Mouse (Mus musculus): Measurements from ENCODE around the gene Cog1. TPM values are rescaled to one million over a fixed set of nuclear protein-coding genes. Genes with fewer than 3 reads are reported as not detected.

Cog1 gene
- polyA plus RNA-seq, 1 experiment from 2014 or later: 37.7 TPM

DNA sequence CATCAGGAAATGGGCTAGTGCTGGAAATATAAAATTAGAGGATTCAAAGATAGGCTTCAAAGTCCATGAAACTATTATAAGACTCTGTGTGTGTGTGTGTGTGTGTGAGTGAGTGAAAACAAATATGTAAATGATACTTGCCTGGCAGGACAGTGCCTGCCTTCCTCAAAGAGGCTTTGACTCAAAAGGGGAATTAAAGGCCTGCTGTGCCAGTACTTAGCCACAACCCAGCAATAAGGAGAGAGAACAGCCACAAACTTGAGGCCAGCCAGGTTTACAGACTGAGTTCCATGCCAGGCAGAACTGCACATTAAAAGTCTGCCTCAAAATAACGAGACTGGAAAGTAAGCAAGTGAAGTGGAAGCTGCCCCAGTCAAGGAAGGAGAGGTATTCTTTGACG is 27.9 kb downstream of the Cog1 start:
- DNase-seq (ENCODE audit: low read depth, low spot score): no peak
- TF ChIP-seq CTCF (IDR thresholded peaks at IDR 0.05): no peak
- POLR2A ChIA-PET: no interaction called here
- no peaks in the 10 kb centered on the region for H3K27me3 ChIP-seq
- CTCF ChIA-PET: interaction anchor here (2.3 kb wide), 1 partner anchor 25 kb away, joined by 6 read pairs; no protein-coding TSS in a partner anchor
- ATAC-seq: no peak
- in situ Hi-C loops (cut with MboI; ENCODE audit: low pct_unique_long_range_greater_than_20kb): no loop called here

DNA sequence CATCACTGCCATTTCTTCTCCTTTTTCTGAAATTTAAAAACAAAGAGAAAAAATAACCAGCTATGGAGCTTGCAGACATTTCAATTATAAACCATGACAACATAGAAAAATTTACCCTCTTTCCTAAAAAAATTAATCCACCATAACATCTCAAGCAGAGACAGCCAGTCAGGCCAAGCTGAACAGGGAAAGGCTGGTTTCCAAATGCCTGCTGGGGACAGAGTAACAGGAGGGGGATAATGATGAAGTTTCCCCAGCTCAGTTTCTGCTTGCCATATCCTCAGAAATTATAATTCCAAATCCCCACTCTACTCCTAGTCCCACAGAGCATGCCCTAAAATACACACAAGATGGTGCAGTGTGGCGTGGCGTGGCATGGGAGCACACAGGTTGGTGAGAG is 28.4 kb downstream of the Cog1 start:
- in situ Hi-C loops (cut with MboI; ENCODE audit: low pct_unique_long_range_greater_than_20kb): no loop called here
- POLR2A ChIA-PET: interaction anchor here (0.8 kb wide), 1 partner anchor 33 kb away, joined by 3 read pairs; no protein-coding TSS in a partner anchor
- TF ChIP-seq CTCF (IDR thresholded peaks at IDR 0.05): no peak
- H3K27me3 ChIP-seq: no peaks in the 10 kb centered on the region
- CTCF ChIA-PET: interaction anchor here (0.9 to 2.3 kb wide), 2 partner anchors 17 to 26 kb away, joined by 3 to 6 read pairs; no protein-coding TSS in a partner anchor
- DNase-seq (ENCODE audit: low read depth, low spot score) (no peak), ATAC-seq (no peak)

DNA sequence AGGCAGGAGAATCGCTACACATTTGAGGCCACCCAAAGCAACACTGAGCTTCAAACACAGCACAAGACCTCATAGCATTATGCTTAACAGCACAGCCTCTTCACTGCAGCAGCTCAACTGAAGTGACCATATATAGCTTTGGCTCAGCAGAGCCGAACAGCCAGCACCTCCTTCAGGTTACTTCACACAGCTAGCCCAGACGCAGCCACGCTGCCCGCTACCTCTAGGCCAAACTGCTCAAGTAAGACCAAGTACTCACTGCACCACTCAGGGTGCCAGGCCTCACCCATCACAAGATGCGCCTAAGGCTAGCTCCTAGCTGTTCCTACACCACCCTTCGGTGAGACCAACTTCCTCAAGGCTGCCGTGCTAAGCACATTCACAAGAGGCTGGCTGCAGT is 29.4 kb downstream of the Cog1 start:
- no peak for DNase-seq (ENCODE audit: low read depth, low spot score)
- ChIA-PET CTCF (interaction anchor here (0.9 to 2.3 kb wide), 5 partner anchors 16 to 133 kb away, joined by 3 to 6 read pairs (median 3); partner anchors contain the start of gene Cog1), POLR2A (interaction anchor here (0.8 to 1.0 kb wide), 2 partner anchors 27 to 32 kb away, joined by 3 read pairs; no protein-coding TSS in a partner anchor)
- peak; percentile 22 for ATAC-seq
- H3K27me3 ChIP-seq: no peaks in the 10 kb centered on the region
- no peak for TF ChIP-seq CTCF (IDR thresholded peaks at IDR 0.05)
- in situ Hi-C loops (cut with MboI; ENCODE audit: low pct_unique_long_range_greater_than_20kb): no loop called here

DNA sequence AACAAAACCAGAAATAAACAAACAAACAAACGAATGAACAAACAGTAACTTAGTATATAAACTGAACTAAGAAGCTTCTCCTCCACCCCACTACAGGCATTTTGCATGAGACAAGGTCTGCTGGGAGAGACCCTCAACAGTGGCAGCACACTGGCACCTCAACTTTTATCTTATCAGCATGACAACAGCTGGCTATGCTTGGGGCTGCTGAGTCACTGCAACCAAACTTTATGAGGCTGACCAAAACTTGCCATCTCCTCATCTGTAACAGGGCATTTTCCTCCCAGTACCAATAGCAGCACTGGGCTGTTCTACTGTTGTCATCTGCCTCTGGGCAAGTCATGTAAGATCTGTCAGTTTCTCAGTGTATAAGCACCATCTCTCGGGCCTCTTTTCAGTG is 32.0 kb downstream of the Cog1 start:
- ChIA-PET CTCF (interaction anchor here (1.2 to 2.2 kb wide), 2 partner anchors 15 to 29 kb away, joined by 6 to 7 read pairs; no protein-coding TSS in a partner anchor), POLR2A (no interaction called here)
- no peaks in the 10 kb centered on the region for H3K27me3 ChIP-seq
- DNase-seq (ENCODE audit: low read depth, low spot score) (no peak), ATAC-seq (no peak)
- in situ Hi-C loops (cut with MboI; ENCODE audit: low pct_unique_long_range_greater_than_20kb): no loop called here
- no peak for TF ChIP-seq CTCF (IDR thresholded peaks at IDR 0.05)

DNA sequence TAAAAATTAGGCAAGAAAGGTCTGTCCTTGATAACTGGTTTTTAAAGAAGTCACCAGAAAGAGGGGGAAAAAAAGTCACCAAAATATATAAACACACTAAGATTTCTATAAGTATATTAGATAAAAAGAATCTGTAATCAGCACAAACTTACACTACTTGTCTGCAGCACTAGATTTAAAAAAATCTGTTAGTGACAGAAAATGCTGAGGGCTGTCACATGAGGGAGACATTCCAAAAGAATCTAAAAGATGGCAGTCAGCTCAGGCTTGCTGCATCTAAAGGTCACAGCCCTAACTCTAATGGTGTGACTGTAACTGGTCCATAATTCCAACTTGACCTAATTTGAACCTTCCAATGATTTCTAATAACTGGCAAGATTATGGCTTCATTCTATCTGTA is 33.0 kb downstream of the Cog1 start:
- TF ChIP-seq CTCF (IDR thresholded peaks at IDR 0.05): no peak
- CTCF ChIA-PET: interaction anchor here (2.2 kb wide), 1 partner anchor 30 kb away, joined by 6 read pairs; no protein-coding TSS in a partner anchor
- POLR2A ChIA-PET: no interaction called here

DNA sequence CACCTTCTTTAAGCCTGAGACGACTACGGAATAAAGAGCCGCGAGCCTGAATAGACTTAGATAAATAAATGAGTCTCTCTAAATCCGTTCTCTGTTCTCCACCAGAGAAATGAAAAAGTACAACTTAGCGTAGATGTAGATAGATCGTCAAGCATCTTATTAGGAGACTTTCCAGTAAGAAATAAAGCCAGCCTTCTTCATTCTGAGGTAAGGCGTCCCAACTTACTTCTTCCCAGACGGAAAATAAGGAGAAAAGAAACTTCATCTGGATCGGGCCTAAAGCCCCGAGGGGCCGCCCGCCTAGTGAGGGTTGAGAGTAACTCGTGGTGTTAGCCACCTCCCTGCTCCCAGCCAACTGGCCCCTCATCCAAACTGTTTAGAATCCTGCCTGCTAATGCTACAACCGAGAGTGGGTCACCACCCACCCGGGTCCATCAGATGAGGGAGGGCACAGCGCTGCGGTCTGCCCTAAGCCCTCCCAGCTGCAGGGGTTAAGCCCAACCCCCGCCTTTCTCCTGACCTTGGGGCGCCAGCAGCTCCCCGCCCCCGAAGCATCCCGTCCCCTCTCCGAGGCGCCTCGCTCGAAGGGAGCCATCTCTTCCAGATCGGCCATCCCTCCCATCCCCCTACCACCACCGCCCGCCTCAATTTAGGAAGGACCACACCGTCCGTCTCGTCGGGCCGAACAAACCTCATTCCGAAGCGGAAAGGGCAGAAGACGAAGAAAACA is 34.1 kb downstream of the Cog1 start:
- H3K27me3 ChIP-seq: no peaks in the 10 kb centered on the region

More for the DNA sequence above, 33.0 kb downstream of the Cog1 start:
- DNase-seq (ENCODE audit: low read depth, low spot score) (no peak), ATAC-seq (no peak)
- in situ Hi-C loops (cut with MboI; ENCODE audit: low pct_unique_long_range_greater_than_20kb): no loop called here
- no peaks in the 10 kb centered on the region for H3K27me3 ChIP-seq

DNA sequence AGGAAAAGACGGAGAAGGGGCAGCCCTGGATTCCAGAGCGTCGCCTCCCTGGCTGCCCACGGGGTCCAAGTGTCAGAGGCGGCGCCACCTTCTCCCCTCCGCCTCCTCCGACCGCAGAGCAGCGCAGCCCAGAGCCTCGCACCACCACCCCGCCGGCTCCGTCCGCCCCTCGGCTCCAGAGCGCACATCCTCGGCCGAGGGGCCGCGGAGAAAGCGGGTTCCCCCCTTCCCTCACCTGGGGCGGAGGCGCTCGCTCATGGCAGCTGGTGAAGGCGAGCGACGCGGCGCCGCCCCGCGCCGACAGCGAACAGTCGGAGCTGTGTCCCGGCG is 34.6 kb downstream of the Cog1 start:
- TF ChIP-seq CTCF (IDR thresholded peaks at IDR 0.05): no peak
- in situ Hi-C loops (cut with MboI; ENCODE audit: low pct_unique_long_range_greater_than_20kb): no loop called here
- ATAC-seq (peak; percentile 52), DNase-seq (ENCODE audit: low read depth, low spot score) (no peak)
- POLR2A ChIA-PET: no interaction called here
- CTCF ChIA-PET: no interaction called here
- no peaks in the 10 kb centered on the region for H3K27me3 ChIP-seq

More for the DNA sequence above, 34.1 kb downstream of the Cog1 start:
- in situ Hi-C loops (cut with MboI; ENCODE audit: low pct_unique_long_range_greater_than_20kb): no loop called here
- ChIA-PET POLR2A (no interaction called here), CTCF (no interaction called here)
- TF ChIP-seq CTCF (IDR thresholded peaks at IDR 0.05): no peak
- ATAC-seq: peak; percentile 41
- DNase-seq (ENCODE audit: low read depth, low spot score): no peak

DNA sequence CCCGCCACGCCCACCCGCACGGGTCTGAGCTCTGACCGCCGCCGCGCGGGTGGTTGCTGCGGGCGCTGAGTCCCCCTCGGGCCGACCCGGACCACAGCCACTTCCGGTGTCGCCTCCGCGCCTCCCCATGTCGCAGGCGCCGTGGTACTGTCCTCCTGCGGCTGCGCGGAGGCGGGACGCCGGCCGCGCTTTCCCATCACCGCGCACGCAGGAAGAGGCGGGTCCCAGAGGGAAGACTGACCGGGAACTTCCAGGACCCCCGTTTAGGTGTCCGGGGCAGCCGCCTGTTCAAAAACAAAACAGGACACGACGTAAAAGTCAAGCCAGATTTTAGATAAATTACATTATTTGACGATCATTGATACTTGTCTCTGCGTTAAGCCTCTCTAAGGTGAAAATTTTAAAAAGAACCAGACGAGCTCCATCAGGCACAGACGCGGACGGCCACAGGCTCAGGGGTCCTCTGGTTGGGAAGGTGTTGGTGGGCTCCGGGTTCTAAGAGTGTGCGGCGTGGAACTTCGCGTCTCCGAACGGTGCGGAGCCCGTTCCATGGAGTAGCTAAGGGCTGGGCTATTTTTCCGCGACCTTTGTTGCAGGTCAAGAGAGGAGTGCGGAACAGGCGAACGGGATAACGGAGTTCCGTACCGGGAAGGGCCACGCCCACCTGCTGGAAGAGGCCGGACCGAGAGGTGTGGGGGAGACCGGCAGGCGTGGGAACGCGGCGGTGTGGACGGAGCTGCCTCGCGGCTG is 35.2 kb downstream of the Cog1 start, which contains the start of the genes Fam104a and D11Wsu47e:
Gene Fam104a, minus strand, starts transcription at position 199 of the 750 bp plus-strand sequence.
Gene D11Wsu47e, plus strand, starts transcription at position 456 of the 750 bp plus-strand sequence.
- no peaks in the 10 kb centered on the region for H3K27me3 ChIP-seq
- POLR2A ChIA-PET: interaction anchor here (0.9 to 1.3 kb wide), 2 partner anchors 10 to 30 kb away, joined by 3 to 5 read pairs; no protein-coding TSS in a partner anchor
- CTCF ChIA-PET: no interaction called here
- no peak for TF ChIP-seq CTCF (IDR thresholded peaks at IDR 0.05)
- ATAC-seq (peak; percentile 91), DNase-seq (ENCODE audit: low read depth, low spot score) (peak; percentile 64)
- in situ Hi-C loops (cut with MboI; ENCODE audit: low pct_unique_long_range_greater_than_20kb): no loop called here

DNA sequence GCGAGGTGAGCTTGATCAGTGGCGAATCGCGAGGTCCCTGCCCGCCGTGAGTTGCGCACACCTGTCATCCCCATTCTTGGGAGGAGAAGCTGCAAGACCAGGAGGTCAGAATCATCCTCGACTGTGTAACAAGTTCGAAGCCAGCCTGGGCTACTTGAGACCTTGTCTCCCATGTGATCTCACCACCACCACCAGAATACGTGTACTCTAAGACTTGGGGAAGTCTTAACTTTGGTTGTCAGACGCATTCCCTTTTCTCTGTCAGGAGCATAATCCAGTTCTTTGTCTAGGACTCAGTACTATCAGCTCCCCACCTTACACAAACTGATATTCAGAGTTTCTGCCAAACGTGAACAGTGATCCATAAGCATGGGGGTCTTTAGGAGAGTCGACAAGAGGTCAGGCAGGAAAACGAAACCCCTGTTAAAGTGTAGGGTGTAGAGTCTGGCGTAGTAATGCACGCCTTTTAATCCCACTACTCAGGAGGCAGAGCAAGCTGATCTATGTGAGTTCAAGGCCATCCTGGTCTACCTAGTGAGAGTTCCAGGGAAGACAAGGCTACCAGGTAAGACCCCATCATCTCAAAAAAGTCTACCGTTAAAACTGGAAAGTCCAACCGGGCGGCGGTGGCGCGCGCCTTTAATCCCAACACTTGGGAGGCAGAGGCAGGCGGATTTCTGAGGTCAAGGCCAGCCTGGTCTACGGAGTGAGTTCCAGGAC is 35.9 kb downstream of the Cog1 start:
- DNase-seq (ENCODE audit: low read depth, low spot score) (no peak), ATAC-seq (no peak)
- no peaks in the 10 kb centered on the region for H3K27me3 ChIP-seq
- CTCF ChIA-PET: no interaction called here
- no peak for TF ChIP-seq CTCF (IDR thresholded peaks at IDR 0.05)
- POLR2A ChIA-PET: interaction anchor here (0.5 to 1.3 kb wide), 3 partner anchors 9 to 62 kb away, joined by 3 to 5 read pairs (median 3); no protein-coding TSS in a partner anchor
- in situ Hi-C loops (cut with MboI; ENCODE audit: low pct_unique_long_range_greater_than_20kb): no loop called here

DNA sequence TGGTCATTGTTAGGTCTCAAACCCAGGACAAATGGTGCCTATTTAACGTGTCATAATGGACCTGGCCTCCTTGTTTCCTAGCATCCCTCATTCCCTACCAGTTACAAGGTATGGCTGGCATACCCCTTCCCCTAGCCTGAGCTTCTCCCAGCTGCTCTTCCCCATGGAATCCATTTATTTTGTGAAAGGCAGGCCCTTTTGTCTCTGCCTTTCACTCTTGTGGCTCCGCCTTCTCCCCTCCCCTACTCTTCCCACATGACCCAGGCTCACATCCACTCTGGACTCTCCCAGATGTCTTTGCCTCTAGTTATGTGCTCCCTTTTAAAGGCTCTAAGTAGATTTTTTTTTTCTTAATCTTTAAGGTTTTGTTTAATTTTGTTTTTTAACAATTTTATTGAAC is 38.1 kb downstream of the Cog1 start:
- H3K27me3 ChIP-seq: no peaks in the 10 kb centered on the region
- DNase-seq (ENCODE audit: low read depth, low spot score) (no peak), ATAC-seq (no peak)
- CTCF ChIA-PET: no interaction called here
- in situ Hi-C loops (cut with MboI; ENCODE audit: low pct_unique_long_range_greater_than_20kb): no loop called here
- TF ChIP-seq CTCF (IDR thresholded peaks at IDR 0.05): no peak
- POLR2A ChIA-PET: no interaction called here

All from Patski (cell line).